Mouse (Mus musculus) limb, embryonic 14.5 days (tissue): Measurements from ENCODE around the gene Zfp575. TPM values are rescaled to one million over a fixed set of nuclear protein-coding genes. Genes with fewer than 3 reads are reported as not detected.

Experiments
- ATAC-seq: fragments of 200-750 bp; cut with Nextera tagmentation; 2 replicates; pipeline ENCODE4 v1.8.0; 2017; ENCODE audit warnings: low read depth, moderate number of reproducible peaks, moderate TSS enrichment; ENCODE audit not compliant: low FRiP score
- DNase-seq: peaks from one replicate; pipeline ENCODE4 v3.0.0-alpha.2; 2015; ENCODE audit warnings: low spot score
- H3K27ac ChIP-seq: fragments of 300-500 bp; sonication (generic); replicated peaks from 2 replicates; pipeline ENCODE4 v1.5.1; 2014; ENCODE audit warnings: low read depth, mild to moderate bottlenecking, low read length, moderate library complexity, mixed read lengths
- H3K27me3 ChIP-seq: fragments of 300-500 bp; sonication (generic); 2 replicates; pipeline ENCODE4 v1.6.1; 2014; ENCODE audit warnings: low read length, mixed read lengths; ENCODE audit not compliant: control insufficient read depth, insufficient read depth
- H3K36me3 ChIP-seq: fragments of 300-500 bp; sonication (generic); 2 replicates; pipeline ENCODE4 v1.6.1; 2014; ENCODE audit warnings: mild to moderate bottlenecking, low read length, moderate library complexity, mixed read lengths; ENCODE audit not compliant: control insufficient read depth, insufficient read depth
- H3K4me1 ChIP-seq: fragments of 300-500 bp; sonication (generic); 2 replicates; pipeline ENCODE4 v1.6.1; 2014; ENCODE audit warnings: antibody characterized with exemption, low read length, mixed read lengths; ENCODE audit not compliant: control insufficient read depth, insufficient read depth
- H3K4me2 ChIP-seq: fragments of 300-500 bp; sonication (generic); replicated peaks from 2 replicates; pipeline ENCODE4 v1.6.1; 2014; ENCODE audit warnings: low read depth, mild to moderate bottlenecking, low read length, moderate library complexity; ENCODE audit not compliant: severe bottlenecking
- H3K4me3 ChIP-seq: fragments of 300-500 bp; sonication (generic); replicated peaks from 2 replicates; pipeline ENCODE4 v1.5.1; 2014; ENCODE audit warnings: low read length
- H3K9ac ChIP-seq: fragments of 300-500 bp; sonication (generic); 2 replicates; pipeline ENCODE4 v1.6.1; 2014; ENCODE audit warnings: mild to moderate bottlenecking, low read depth, low read length, moderate library complexity; ENCODE audit not compliant: severe bottlenecking
- H3K9me3 ChIP-seq: fragments of 300-500 bp; sonication (generic); 2 replicates; pipeline ENCODE4 v1.6.1; 2016; ENCODE audit warnings: low read length; ENCODE audit not compliant: control insufficient read depth
- POLR2A ChIP-seq: fragments of 200-500 bp; IDR thresholded peaks from 2 replicates; pipeline ENCODE4 v1.8.0; 2012; ENCODE audit warnings: inconsistent platforms, mild to moderate bottlenecking, moderate library complexity, borderline replicate concordance; ENCODE audit not compliant: insufficient read depth, insufficient read length; ENCODE audit errors: extremely low read depth
- WGBS: fragments of 180-500 bp; shearing (Covaris S2); extraction: QIAGEN DNeasy Blood & Tissue Kit; methylation state at CpG from one replicate; pipeline ENCODE4 v1.1.7; 2014; 5-methylcytosine and 5-hydroxymethylcytosine counted together
- polyA plus RNA-seq, 2 experiments: library from polyadenylated mRNA; depleted of rRNA in 1 of 2; stranded (reverse) in 1 of 2; unstranded in 1 of 2; fragments of >200 nt; fragmentation: Nextera tagmentation in 1 of 2; extraction: Ambion mirVana in 1 of 2; gene quantifications; 2 replicates each; pipeline versions ENCODE4 v1.2.1 to v1.2.3; 2012 to 2014

The Zfp575 gene
- polyA plus RNA-seq, 2 experiments: 4.5 to 5.0 TPM

GRCm38 (mm10) chr7:24593621-24594308 is 6.3 kb upstream of the Zfp575 start:
- Histone ChIP-seq H3K4me3 (peak overlapping the region; percentile 72), H3K4me1 (peaks cover 12% of the 10 kb centered on the region), H3K27me3 (no peaks in the 10 kb centered on the region), H3K36me3 (no peaks in the 10 kb centered on the region; the same call in 1 of the 2 replicates), H3K27ac (no peak overlapping the region), H3K9ac (peak overlapping the region; percentile 77), H3K9me3 (no peaks in the 10 kb centered on the region), H3K4me2 (peak overlapping the region; percentile 72)
- 2% methylated on average over 39 of the region's 39 CpGs for WGBS
- no peak for TF ChIP-seq POLR2A
- DNase-seq (peak; percentile 49), ATAC-seq (peak; percentile 92)

GRCm38 (mm10) chr7:24592781-24593180 is 5.3 kb upstream of the Zfp575 start:
- no peak for TF ChIP-seq POLR2A
- DNase-seq (no peak), ATAC-seq (no peak)
- H3K36me3 ChIP-seq: no peaks in the 10 kb centered on the region; the same call in 1 of the 2 replicates
- no peaks in the 10 kb centered on the region for H3K27me3 ChIP-seq
- H3K27ac ChIP-seq: no peak overlapping the region
- no peak overlapping the region for H3K4me3 ChIP-seq
- WGBS: 82% methylated on average over 6 of the region's 6 CpGs
- H3K9me3 ChIP-seq: no peaks in the 10 kb centered on the region
- no peak overlapping the region for H3K4me2 ChIP-seq
- H3K4me1 ChIP-seq: peaks cover 13% of the 10 kb centered on the region
- no peak overlapping the region for H3K9ac ChIP-seq

- WGBS: 57% methylated on average over 4 of the region's 4 CpGs
- DNase-seq (no peak), ATAC-seq (no peak)
- H3K4me1 ChIP-seq: peaks cover 14% of the 10 kb centered on the region
- no peak overlapping the region for H3K9ac ChIP-seq
- peaks cover 1% of the 10 kb centered on the region; the same call in 1 of the 2 replicates for H3K27me3 ChIP-seq
- H3K27ac ChIP-seq: no peak overlapping the region
- H3K36me3 ChIP-seq: no peaks in the 10 kb centered on the region; the same call in 1 of the 2 replicates
- no peak overlapping the region for H3K4me2 ChIP-seq
- TF ChIP-seq POLR2A: no peak
- H3K9me3 ChIP-seq: no peaks in the 10 kb centered on the region
- H3K4me3 ChIP-seq: no peak overlapping the region
Measured at GRCm38 (mm10) chr7:24592163-24592562, 4.7 kb upstream of the Zfp575 start.

GRCm38 (mm10) chr7:24591735-24592134 is 4.3 kb upstream of the Zfp575 start:
- Histone ChIP-seq H3K27me3 (peaks cover 6% of the 10 kb centered on the region; the same call in 1 of the 2 replicates), H3K4me2 (no peak overlapping the region), H3K9me3 (no peaks in the 10 kb centered on the region), H3K36me3 (no peaks in the 10 kb centered on the region; the same call in 1 of the 2 replicates), H3K4me1 (peaks cover 18% of the 10 kb centered on the region), H3K27ac (no peak overlapping the region), H3K4me3 (no peak overlapping the region), H3K9ac (no peak overlapping the region)
- DNase-seq (no peak), ATAC-seq (no peak)
- TF ChIP-seq POLR2A: no peak
- WGBS: 68% methylated on average over 5 of the region's 5 CpGs

GRCm38 (mm10) chr7:24588336-24588735 is 895 bp upstream of the Zfp575 start:
- H3K27me3 ChIP-seq: peaks cover 28% of the 10 kb centered on the region
- no peaks in the 10 kb centered on the region for H3K36me3 ChIP-seq
- TF ChIP-seq POLR2A: no peak
- peaks cover 8% of the 10 kb centered on the region for H3K4me1 ChIP-seq
- H3K9me3 ChIP-seq: no peaks in the 10 kb centered on the region
- DNase-seq (no peak), ATAC-seq (no peak)
- 61% methylated on average over 13 of the region's 13 CpGs for WGBS
- no peak overlapping the region for H3K4me3 ChIP-seq
- H3K27ac ChIP-seq: no peak overlapping the region
- no peak overlapping the region for H3K4me2 ChIP-seq
- no peak overlapping the region for H3K9ac ChIP-seq
